Mouse (Mus musculus): ENCODE results near the gene Gm11567. TPM values are rescaled to one million over a fixed set of nuclear protein-coding genes. Genes with fewer than 3 reads are reported as not detected.

Gene Gm11567
- polyA plus RNA-seq, 1 experiment, result not detected

DNA sequence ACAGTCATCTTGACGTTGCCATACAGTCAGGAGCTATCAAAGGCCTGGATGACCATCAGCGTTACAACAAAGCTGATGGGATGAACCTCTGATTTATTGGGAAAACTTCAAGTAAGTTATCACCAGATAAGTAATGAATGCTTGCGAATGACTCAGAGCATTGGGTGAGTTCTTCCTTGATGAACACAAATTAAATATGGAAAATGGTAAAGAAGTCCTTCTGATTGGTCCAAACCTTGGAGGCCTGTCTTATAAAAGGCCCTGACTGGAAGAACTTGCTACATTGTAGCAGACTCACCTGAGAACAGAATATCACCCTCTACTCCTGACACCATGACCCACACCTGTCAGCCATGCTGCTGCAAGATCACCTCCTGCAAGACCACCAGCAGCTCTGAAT, 35.5 kb downstream of the Gm11567 start, which contains the start of gene Gm11565:
TSS of gene Gm11565 (plus strand) at position 301 of the 400 bp plus-strand sequence.
- Histone ChIP-seq H3K27ac (ENCODE audit: insufficient read depth, low read length) (no peak within 1 kb of the TSS), H3K4me3 (ENCODE audit: insufficient read depth, low read length) (no peak within 1 kb of the TSS), H3K4me1 (ENCODE audit: control insufficient read depth, insufficient read depth, low read length) (no peaks in the 10 kb centered on the region)
- no peak for TF ChIP-seq POLR2A (IDR thresholded peaks at IDR 0.05; ENCODE audit: extremely low read depth, insufficient read depth, low read length)
- TF ChIP-seq CTCF (IDR thresholded peaks at IDR 0.05; ENCODE audit: extremely low read depth, insufficient read depth, low read length), result no peak

Other genes with a start within 250 kb of the Gm11567 start
- gene Krtap4-2, start 244.1 kb upstream of the Gm11567 start, polyA plus RNA-seq (2012; rRNA removed), result not detected in 2 replicates
- not detected in 2 replicates for gene Krtap4-7, start 235.1 kb upstream of the Gm11567 start, polyA plus RNA-seq (2012; rRNA removed)
- gene Gm11555, start 229.0 kb upstream of the Gm11567 start, polyA plus RNA-seq (2012; rRNA removed), result not detected in 2 replicates
- gene Gm11563, start 220.2 kb upstream of the Gm11567 start, polyA plus RNA-seq (2012; rRNA removed), result not detected in 2 replicates
- not detected in 2 replicates for gene Krtap4-6, start 213.2 kb upstream of the Gm11567 start, polyA plus RNA-seq (2012; rRNA removed)
- gene Gm14190, start 188.4 kb upstream of the Gm11567 start, polyA plus RNA-seq (2012; rRNA removed), result not detected in 2 replicates
- not detected in 2 replicates for gene Gm14180, start 144.9 kb upstream of the Gm11567 start, polyA plus RNA-seq (2012; rRNA removed)
- gene Gm11595, start 106.3 kb upstream of the Gm11567 start, polyA plus RNA-seq (2012; rRNA removed), result not detected in 2 replicates
- gene Krtap4-8, start 98.5 kb upstream of the Gm11567 start, polyA plus RNA-seq (2012; rRNA removed), result not detected in 2 replicates
- not detected in 2 replicates for gene Krtap4-9, start 94.0 kb upstream of the Gm11567 start, polyA plus RNA-seq (2012; rRNA removed)
- not detected in 2 replicates for gene Gm11596, start 85.7 kb upstream of the Gm11567 start, polyA plus RNA-seq (2012; rRNA removed)
- gene Gm11569, start 80.3 kb upstream of the Gm11567 start, polyA plus RNA-seq (2012; rRNA removed), result not detected in 2 replicates
- not detected in 2 replicates for gene Gm11554, start 74.7 kb upstream of the Gm11567 start, polyA plus RNA-seq (2012; rRNA removed)
- gene Krtap4-13, start 69.3 kb upstream of the Gm11567 start, polyA plus RNA-seq (2012; rRNA removed), result not detected in 2 replicates
- not detected in 2 replicates for gene Gm11564, start 63.5 kb upstream of the Gm11567 start, polyA plus RNA-seq (2012; rRNA removed)
- gene 2300003K06Rik, start 41.1 kb upstream of the Gm11567 start, polyA plus RNA-seq (2012; rRNA removed), result not detected in 2 replicates
- gene Krtap4-16, start 27.6 kb upstream of the Gm11567 start, polyA plus RNA-seq (2012; rRNA removed), result not detected in 2 replicates
- not detected in 2 replicates for gene Gm11568, start 21.3 kb upstream of the Gm11567 start, polyA plus RNA-seq (2012; rRNA removed)
- gene Gm11559, start 14.7 kb upstream of the Gm11567 start, polyA plus RNA-seq (2012; rRNA removed), result not detected in 2 replicates
- not detected in 2 replicates for gene Krtap9-1, start 5.8 kb upstream of the Gm11567 start, polyA plus RNA-seq (2012; rRNA removed)
- gene Krtap31-1, start 28.7 kb downstream of the Gm11567 start, polyA plus RNA-seq (2012; rRNA removed), result not detected in 2 replicates
- not detected in 2 replicates for gene Gm11565, start 35.6 kb downstream of the Gm11567 start, polyA plus RNA-seq (2012; rRNA removed)
- not detected in 2 replicates for gene Krtap31-2, start 57.1 kb downstream of the Gm11567 start, polyA plus RNA-seq (2012; rRNA removed)
- not detected in 2 replicates for gene Krtap9-5, start 69.3 kb downstream of the Gm11567 start, polyA plus RNA-seq (2012; rRNA removed)
- gene Krtap29-1, start 99.9 kb downstream of the Gm11567 start, polyA plus RNA-seq (2012; rRNA removed), result not detected in 2 replicates
- gene Krtap16-1, start 107.4 kb downstream of the Gm11567 start, polyA plus RNA-seq (2012; rRNA removed), result not detected in 2 replicates
- gene Krtap17-1, start 114.8 kb downstream of the Gm11567 start, polyA plus RNA-seq (2012; rRNA removed), result not detected in 2 replicates
- gene Krt33a, start 137.0 kb downstream of the Gm11567 start, polyA plus RNA-seq (2012; rRNA removed), result 0.06 TPM in 1 of 2 replicates, not detected in the other
- not detected in 2 replicates for gene Krt33b, start 150.7 kb downstream of the Gm11567 start, polyA plus RNA-seq (2012; rRNA removed)
- not detected in 2 replicates for gene Krt34, start 162.4 kb downstream of the Gm11567 start, polyA plus RNA-seq (2012; rRNA removed)
- gene Krt31, start 171.4 kb downstream of the Gm11567 start, polyA plus RNA-seq (2012; rRNA removed), result not detected in 2 replicates
- 0.10 TPM in 1 of 2 replicates, not detected in the other for gene Krt32, start 209.0 kb downstream of the Gm11567 start, polyA plus RNA-seq (2012; rRNA removed)
- not detected in 2 replicates for gene Krt35, start 217.1 kb downstream of the Gm11567 start, polyA plus RNA-seq (2012; rRNA removed)
- gene Krt36, start 226.4 kb downstream of the Gm11567 start, polyA plus RNA-seq (2012; rRNA removed), result not detected in 2 replicates
- not detected in 2 replicates for gene Krt13, start 242.4 kb downstream of the Gm11567 start, polyA plus RNA-seq (2012; rRNA removed)